Mouse (Mus musculus): ENCODE measurements around the gene Htatip2.

GRCm38 (mm10) chr7:49764011-49764716 is 5.2 kb downstream of the Htatip2 start:
- TF ChIP-seq ZC3H11A (IDR thresholded peaks at IDR 0.05; ENCODE audit: borderline replicate concordance, low read depth, low read length): no peak
- no peak for TF ChIP-seq CHD2 (IDR thresholded peaks at IDR 0.05; ENCODE audit: low read depth, low read length)
- peak; percentile 77 for TF ChIP-seq MAFK (IDR thresholded peaks at IDR 0.05; ENCODE audit: insufficient read depth, low read depth, low read length)
- no peak for TF ChIP-seq HCFC1 (IDR thresholded peaks at IDR 0.05; ENCODE audit: borderline replicate concordance, insufficient read depth, low read length)

Measured in ES-E14 (cell line).